Mouse (Mus musculus) kidney, embryonic 15.5 days (tissue): ENCODE results near the gene Gm14214. TPM values are rescaled to one million over a fixed set of nuclear protein-coding genes. Genes with fewer than 3 reads are reported as not detected.

Experiments used
- ATAC-seq: fragments of 200-750 bp; cut with Nextera tagmentation; replicated peaks from 2 replicates; pipeline ENCODE4 v1.8.0; 2017; ENCODE audit warnings: moderate TSS enrichment; ENCODE audit not compliant: low FRiP score
- H3K27ac ChIP-seq: fragments of 300-500 bp; sonication (generic); 2 replicates; pipeline ENCODE4 v1.5.1; 2015; ENCODE audit warnings: mild to moderate bottlenecking, inconsistent platforms
- H3K27me3 ChIP-seq: fragments of 300-500 bp; sonication (generic); 2 replicates; pipeline ENCODE4 v1.6.1; 2015; ENCODE audit warnings: inconsistent platforms
- H3K36me3 ChIP-seq: fragments of 300-500 bp; sonication (generic); 2 replicates; pipeline ENCODE4 v1.6.1; 2015; ENCODE audit warnings: inconsistent platforms
- H3K4me1 ChIP-seq: fragments of 300-500 bp; sonication (generic); 2 replicates; pipeline ENCODE4 v1.6.1; 2015; ENCODE audit warnings: inconsistent platforms
- H3K4me2 ChIP-seq: fragments of 300-500 bp; sonication (generic); 2 replicates; pipeline ENCODE4 v1.6.1; 2015; ENCODE audit warnings: moderate library complexity, mild to moderate bottlenecking, inconsistent platforms
- H3K4me3 ChIP-seq: fragments of 300-500 bp; sonication (generic); replicated peaks from 2 replicates; pipeline ENCODE4 v1.5.1; 2015; ENCODE audit warnings: mild to moderate bottlenecking, inconsistent platforms
- H3K9ac ChIP-seq: fragments of 300-500 bp; sonication (generic); 2 replicates; pipeline ENCODE4 v1.6.1; 2015; ENCODE audit warnings: mild to moderate bottlenecking, inconsistent platforms
- H3K9me3 ChIP-seq: fragments of 300-500 bp; sonication (generic); replicated peaks from 2 replicates; pipeline ENCODE4 v1.6.1; 2016; ENCODE audit warnings: inconsistent platforms
- WGBS: fragments of 180-500 bp; shearing (Covaris S2); methylation state at CpG from one replicate; pipeline ENCODE4 v1.1.7; 2015; ENCODE audit warnings: mixed read lengths; 5-methylcytosine and 5-hydroxymethylcytosine counted together
- polyA plus RNA-seq: library from polyadenylated mRNA; unstranded; fragments of >200 nt; fragmentation: Nextera tagmentation; extraction: Ambion mirVana; gene quantifications from 2 replicates; pipeline ENCODE4 v1.2.1, GENCODE M21; 2015

The Gm14214 gene
- polyA plus RNA-seq, 1 experiment from 2014 or later, result not detected

GRCm38 (mm10) chr2:154720315-154720714 lies 49.5 kb downstream of the Gm14214 start:
- no peak for ATAC-seq
- 94% methylated on average over 2 of the region's 2 CpGs for WGBS

More at GRCm38 (mm10) chr2:154720315-154720714, 49.5 kb downstream of the Gm14214 start:
- 0 out of 2 replicates have a peak, but pooled peaks cover 2% of the 10 kb centered on the region for H3K27me3 ChIP-seq
- H3K9me3 ChIP-seq, result no peaks in the 10 kb centered on the region
- no peak overlapping the region for H3K4me2 ChIP-seq
- H3K4me1 ChIP-seq, result peaks cover 31% of the 10 kb centered on the region
- H3K36me3 ChIP-seq, result no peaks in the 10 kb centered on the region
- no peak overlapping the region for H3K9ac ChIP-seq
- H3K27ac ChIP-seq, result no peak overlapping the region
- no peak overlapping the region for H3K4me3 ChIP-seq

Other genes with a start within 250 kb of the Gm14214 start
- gene 1700003F12Rik, start 222.9 kb downstream of the Gm14214 start, polyA plus RNA-seq, result 0.58 and 1.7 TPM in 2 replicates
- 0.19 and 0.22 TPM in 2 replicates for gene Actl10, start 218.3 kb downstream of the Gm14214 start, polyA plus RNA-seq
- 1.6 and 2.9 TPM in 2 replicates for gene Necab3, start 211.1 kb downstream of the Gm14214 start, polyA plus RNA-seq
- gene E2f1, start 200.1 kb downstream of the Gm14214 start, polyA plus RNA-seq, result 20.7 and 21.0 TPM in 2 replicates
- 27.7 and 29.8 TPM in 2 replicates for gene Pxmp4, start 166.3 kb downstream of the Gm14214 start, polyA plus RNA-seq
- 0.85 and 1.00 TPM in 2 replicates for gene Zfp341, start 156.7 kb downstream of the Gm14214 start, polyA plus RNA-seq
- gene 4930519P11Rik, start 156.6 kb downstream of the Gm14214 start, polyA plus RNA-seq, result 0.62 TPM in 1 of 2 replicates, not detected in the other
- 24.6 and 24.8 TPM in 2 replicates for gene Chmp4b, start 118.3 kb downstream of the Gm14214 start, polyA plus RNA-seq
- 47.3 and 54.3 TPM in 2 replicates for gene Raly, start 21.1 kb upstream of the Gm14214 start, polyA plus RNA-seq
- gene a, start 21.4 kb upstream of the Gm14214 start, polyA plus RNA-seq, result 0.66 and 0.91 TPM in 2 replicates
- gene Eif2s2, start 122.9 kb upstream of the Gm14214 start, polyA plus RNA-seq, result 93.7 and 97.8 TPM in 2 replicates
- gene Gm14226, start 248.2 kb upstream of the Gm14214 start, polyA plus RNA-seq, result 1.5 and 2.0 TPM in 2 replicates